Mouse (Mus musculus): ENCODE results near the gene Ist1. TPM values are rescaled to one million over a fixed set of nuclear protein-coding genes. Genes with fewer than 3 reads are reported as not detected.

Ist1 gene
- polyA plus RNA-seq (2012; fragmentation: generic; extraction: Trizol) = 44.1 TPM

GRCm38 (mm10) chr8:109693146-109693900 lies at the start of gene Ist1:
Ist1 (minus strand) TSS chr8:109693260.
- H3K36me3 ChIP-seq (ENCODE audit: control insufficient read depth, insufficient read depth) = no peaks in the 10 kb centered on the region

GRCm38 (mm10) chr8:109738049-109738380 lies 45.0 kb upstream of the Ist1 start:
- Histone ChIP-seq H3ac (ENCODE audit: control insufficient read depth, insufficient read length) (peak overlapping the region; percentile 43), H3K79me2 (ENCODE audit: control insufficient read depth, insufficient read depth) (peaks cover 24% of the 10 kb centered on the region), H3K36me3 (ENCODE audit: control insufficient read depth, insufficient read depth) (no peaks in the 10 kb centered on the region), H3K4me3 (peak overlapping the region; percentile 90), H3K27me3 (ENCODE audit: control insufficient read depth, insufficient read depth, insufficient read length) (no peaks in the 10 kb centered on the region), H3K4me2 (ENCODE audit: low read depth) (peak overlapping the region; percentile 46)
- TF ChIP-seq MAX (IDR thresholded peaks at IDR 0.05; ENCODE audit: low read depth) (no peak), MYOG (IDR thresholded peaks at IDR 0.05; ENCODE audit: control insufficient read depth in 1 of 3, insufficient read depth in 1 of 3, insufficient read length in 2 of 3, low read depth in 2 of 3) (no peak), POLR2A (IDR thresholded peaks at IDR 0.05; ENCODE audit: insufficient read length, low read depth) (no peak), MYOD1 (IDR thresholded peaks at IDR 0.05; ENCODE audit: control insufficient read depth in 1 of 3, insufficient read length in 2 of 3, low read depth in 2 of 3) (no peak), REST (IDR thresholded peaks at IDR 0.05; ENCODE audit: insufficient read depth, insufficient read length) (no peak), TCF3 (IDR thresholded peaks at IDR 0.05; ENCODE audit: insufficient read length, low read depth) (no peak), SRF (IDR thresholded peaks at IDR 0.05; ENCODE audit: control insufficient read depth, insufficient read length, low read depth) (no peak), E2F4 (IDR thresholded peaks at IDR 0.05; ENCODE audit: insufficient read depth) (no peak)

More at GRCm38 (mm10) chr8:109693146-109693900, at the start of gene Ist1:
- Histone ChIP-seq H3K27me3 (ENCODE audit: control insufficient read depth, insufficient read depth, insufficient read length) (no peaks in the 10 kb centered on the region), H3ac (ENCODE audit: control insufficient read depth, insufficient read length) (peak within 1 kb of the TSS; percentile 12), H3K4me2 (ENCODE audit: low read depth) (peak within 1 kb of the TSS; percentile 85), H3K4me3 (peak within 1 kb of the TSS; percentile 83), H3K79me2 (ENCODE audit: control insufficient read depth, insufficient read depth) (peaks cover 47% of the 10 kb centered on the region)
- TF ChIP-seq POLR2A (IDR thresholded peaks at IDR 0.05; ENCODE audit: insufficient read length, low read depth) = peak; percentile 83
- TF ChIP-seq TCF12 (IDR thresholded peaks at IDR 0.05; ENCODE audit: insufficient read depth, poor library complexity, severe bottlenecking) = no peak
- TF ChIP-seq MYOG (IDR thresholded peaks at IDR 0.05; ENCODE audit: control insufficient read depth in 1 of 3, insufficient read depth in 1 of 3, insufficient read length in 2 of 3, low read depth in 2 of 3) = peak in 1 of 3 experiments; percentile 50
- TF ChIP-seq MAX (IDR thresholded peaks at IDR 0.05; ENCODE audit: low read depth) = no peak
- TF ChIP-seq CEBPB (IDR thresholded peaks at IDR 0.05; ENCODE audit: insufficient read depth, poor library complexity, severe bottlenecking) = no peak
- peak in 1 of 3 experiments; percentile 20 for TF ChIP-seq MYOD1 (IDR thresholded peaks at IDR 0.05; ENCODE audit: control insufficient read depth in 1 of 3, insufficient read length in 2 of 3, low read depth in 2 of 3)
- TF ChIP-seq TCF3 (IDR thresholded peaks at IDR 0.05; ENCODE audit: insufficient read length, low read depth) = no peak
- TF ChIP-seq SRF (IDR thresholded peaks at IDR 0.05; ENCODE audit: control insufficient read depth, insufficient read length, low read depth) = peak; percentile 81
- no peak for TF ChIP-seq REST (IDR thresholded peaks at IDR 0.05; ENCODE audit: insufficient read depth, insufficient read length)
- peak; percentile 95 for TF ChIP-seq POLR2AphosphoS2 (IDR thresholded peaks at IDR 0.05; ENCODE audit: insufficient read length, low read depth)
- TF ChIP-seq E2F4 (IDR thresholded peaks at IDR 0.05; ENCODE audit: insufficient read depth) = peak; percentile 64

DNA sequence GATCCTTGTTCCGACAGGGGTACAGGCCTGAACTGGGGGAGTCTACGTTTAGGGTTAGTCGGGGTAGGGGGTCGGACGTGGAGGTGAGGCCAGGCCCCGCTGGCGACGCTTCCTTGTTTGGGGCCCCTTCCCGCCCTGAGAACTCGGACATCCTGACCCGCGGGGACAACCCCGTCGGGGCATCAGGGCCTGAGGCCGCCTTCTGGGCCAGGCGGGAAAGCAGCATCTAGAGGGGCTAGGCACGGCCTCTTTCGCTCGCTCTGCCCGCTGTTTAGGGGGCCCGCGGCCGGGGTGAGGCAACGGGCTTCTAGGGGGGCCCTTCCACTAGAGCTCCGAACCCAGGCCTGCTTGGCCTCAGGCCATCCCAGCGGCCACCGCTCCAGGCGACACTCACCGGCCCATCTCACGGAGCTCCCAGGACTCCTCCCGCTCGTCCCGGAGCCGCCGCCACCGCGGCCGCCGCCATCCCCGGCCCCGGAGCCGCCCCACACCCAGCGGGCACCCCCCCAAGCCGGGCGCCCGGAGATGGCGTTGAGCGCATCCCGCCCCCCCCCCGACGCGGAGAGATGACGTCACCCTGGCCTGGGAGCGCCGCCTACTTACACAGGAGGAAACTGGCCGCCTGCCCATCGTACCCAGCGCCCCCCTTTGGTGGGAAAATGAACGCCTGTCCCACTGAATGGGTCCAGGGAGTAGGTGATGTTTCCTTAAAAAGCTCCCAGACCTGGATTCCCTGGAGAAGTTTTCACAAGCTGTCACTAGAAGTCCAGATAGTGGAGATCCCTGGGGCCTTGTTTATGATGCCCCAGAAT lies 44.4 kb upstream of the Ist1 start, which contains the start of gene Atxn1l:
Gene Atxn1l, minus strand, starts transcription at position 503 of the 812 bp plus-strand sequence.
- TF ChIP-seq REST (IDR thresholded peaks at IDR 0.05; ENCODE audit: insufficient read depth, insufficient read length) (no peak), POLR2A (IDR thresholded peaks at IDR 0.05; ENCODE audit: insufficient read length, low read depth) (peak; percentile 69), SRF (IDR thresholded peaks at IDR 0.05; ENCODE audit: control insufficient read depth, insufficient read length, low read depth) (peak; percentile 45), TCF12 (IDR thresholded peaks at IDR 0.05; ENCODE audit: insufficient read depth, poor library complexity, severe bottlenecking) (no peak), MAX (IDR thresholded peaks at IDR 0.05; ENCODE audit: low read depth) (no peak), TCF3 (IDR thresholded peaks at IDR 0.05; ENCODE audit: insufficient read length, low read depth) (no peak), MYOD1 (IDR thresholded peaks at IDR 0.05; ENCODE audit: control insufficient read depth in 1 of 3, insufficient read length in 2 of 3, low read depth in 2 of 3) (peak in 1 of 3 experiments; percentile 6)
- Histone ChIP-seq H3K4me2 (ENCODE audit: low read depth) (peak within 1 kb of the TSS; percentile 82), H3K36me3 (ENCODE audit: control insufficient read depth, insufficient read depth) (peaks cover 3% of the 10 kb centered on the region), H3ac (ENCODE audit: control insufficient read depth, insufficient read length) (peak within 1 kb of the TSS; percentile 43), H3K27me3 (ENCODE audit: control insufficient read depth, insufficient read depth, insufficient read length) (no peaks in the 10 kb centered on the region), H3K79me2 (ENCODE audit: control insufficient read depth, insufficient read depth) (peaks cover 24% of the 10 kb centered on the region), H3K4me3 (peak within 1 kb of the TSS; percentile 90)

- H3ac ChIP-seq (ENCODE audit: control insufficient read depth, insufficient read length) = peak overlapping the region; percentile 43
- peak overlapping the region; percentile 82 for H3K4me2 ChIP-seq (ENCODE audit: low read depth)
- peak overlapping the region; percentile 90 for H3K4me3 ChIP-seq
- TF ChIP-seq E2F4 (IDR thresholded peaks at IDR 0.05; ENCODE audit: insufficient read depth) (no peak), MYOD1 (IDR thresholded peaks at IDR 0.05; ENCODE audit: control insufficient read depth in 1 of 3, insufficient read length in 2 of 3, low read depth in 2 of 3) (no peak), POLR2AphosphoS2 (IDR thresholded peaks at IDR 0.05; ENCODE audit: insufficient read length, low read depth) (no peak), CEBPB (IDR thresholded peaks at IDR 0.05; ENCODE audit: insufficient read depth, poor library complexity, severe bottlenecking) (no peak), MAX (IDR thresholded peaks at IDR 0.05; ENCODE audit: low read depth) (no peak), SRF (IDR thresholded peaks at IDR 0.05; ENCODE audit: control insufficient read depth, insufficient read length, low read depth) (no peak), USF1 (IDR thresholded peaks at IDR 0.05; ENCODE audit: low read depth) (no peak)
- H3K36me3 ChIP-seq (ENCODE audit: control insufficient read depth, insufficient read depth) = peaks cover 5% of the 10 kb centered on the region
- H3K79me2 ChIP-seq (ENCODE audit: control insufficient read depth, insufficient read depth) = peaks cover 24% of the 10 kb centered on the region
- no peaks in the 10 kb centered on the region for H3K27me3 ChIP-seq (ENCODE audit: control insufficient read depth, insufficient read depth, insufficient read length)
Measured at GRCm38 (mm10) chr8:109736819-109737218, 43.8 kb upstream of the Ist1 start.

All from myocyte (in vitro differentiated cells).